Mouse (Mus musculus) liver, embryonic 15.5 days (tissue): ENCODE measurements at regions not wholly inside any gene's neighbourhood (a gene's known extent, or its start where the extent isn't known, plus 50 kb on each side); places are given as distances from the start of the nearest gene placed in this dataset.

Source experiments
- ATAC-seq: fragments of 200-750 bp; cut with Nextera tagmentation; 2 replicates; pipeline ENCODE4 v1.8.0; 2017; ENCODE audit warnings: moderate number of reproducible peaks, mild to moderate bottlenecking, moderate library complexity; ENCODE audit not compliant: insufficient read depth
- H3K27ac ChIP-seq: fragments of 300-500 bp; sonication (generic); replicated peaks from 2 replicates; pipeline ENCODE4 v1.5.1; 2015; ENCODE audit warnings: mild to moderate bottlenecking, inconsistent platforms
- H3K27me3 ChIP-seq: fragments of 300-500 bp; sonication (generic); 2 replicates; pipeline ENCODE4 v1.6.1; 2015; ENCODE audit warnings: mild to moderate bottlenecking, inconsistent platforms
- H3K36me3 ChIP-seq: fragments of 300-500 bp; sonication (generic); replicated peaks from 2 replicates; pipeline ENCODE4 v1.6.1; 2015; ENCODE audit warnings: moderate library complexity, mild to moderate bottlenecking, inconsistent platforms
- H3K4me1 ChIP-seq: fragments of 300-500 bp; sonication (generic); replicated peaks from 2 replicates; pipeline ENCODE4 v1.6.1; 2015; ENCODE audit warnings: inconsistent platforms
- H3K4me2 ChIP-seq: fragments of 300-500 bp; sonication (generic); 2 replicates; pipeline ENCODE4 v1.6.1; 2015; ENCODE audit warnings: moderate library complexity, mild to moderate bottlenecking, inconsistent platforms
- H3K4me3 ChIP-seq: fragments of 300-500 bp; sonication (generic); replicated peaks from 2 replicates; pipeline ENCODE4 v1.5.1; 2015; ENCODE audit warnings: mild to moderate bottlenecking, inconsistent platforms
- H3K9ac ChIP-seq: fragments of 300-500 bp; sonication (generic); 2 replicates; pipeline ENCODE4 v1.6.1; 2015; ENCODE audit warnings: moderate library complexity, mild to moderate bottlenecking, inconsistent platforms
- H3K9me3 ChIP-seq: fragments of 300-500 bp; sonication (generic); replicated peaks from 2 replicates; pipeline ENCODE4 v1.6.1; 2016; ENCODE audit warnings: inconsistent platforms
- WGBS: fragments of 180-500 bp; shearing (Covaris S2); methylation state at CpG from one replicate; pipeline ENCODE4 v1.1.7; 2015; ENCODE audit warnings: mixed read lengths; ENCODE audit not compliant: insufficient replicate concordance; 5-methylcytosine and 5-hydroxymethylcytosine counted together

DNA sequence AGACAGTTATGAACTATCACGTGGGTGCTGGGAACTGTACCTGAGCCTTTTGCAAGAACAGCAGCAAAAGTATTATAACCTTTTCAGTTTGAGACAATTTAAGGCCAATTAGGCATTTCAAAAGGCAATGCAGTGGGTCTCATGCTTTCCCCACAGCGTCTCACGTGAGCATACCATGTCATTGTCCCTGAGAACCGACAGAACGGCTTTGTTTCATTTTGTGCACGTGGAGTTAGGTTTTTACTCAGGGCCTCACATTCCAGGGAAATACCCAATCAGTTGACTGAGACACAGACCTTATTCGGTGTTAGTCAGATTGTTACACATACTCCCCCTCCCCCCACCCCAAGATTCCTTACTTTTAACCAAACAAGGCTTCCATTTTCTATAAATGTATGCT is 86.0 kb upstream of the Ptch1 start:
- Histone ChIP-seq H3K27ac (no peak overlapping the region), H3K4me1 (no peaks in the 10 kb centered on the region), H3K4me3 (no peak overlapping the region), H3K9me3 (no peaks in the 10 kb centered on the region), H3K4me2 (no peak overlapping the region), H3K9ac (no peak overlapping the region), H3K36me3 (no peaks in the 10 kb centered on the region), H3K27me3 (no peaks in the 10 kb centered on the region)
- no peak for ATAC-seq
- WGBS: 74% methylated on average over 7 of the region's 7 CpGs

DNA sequence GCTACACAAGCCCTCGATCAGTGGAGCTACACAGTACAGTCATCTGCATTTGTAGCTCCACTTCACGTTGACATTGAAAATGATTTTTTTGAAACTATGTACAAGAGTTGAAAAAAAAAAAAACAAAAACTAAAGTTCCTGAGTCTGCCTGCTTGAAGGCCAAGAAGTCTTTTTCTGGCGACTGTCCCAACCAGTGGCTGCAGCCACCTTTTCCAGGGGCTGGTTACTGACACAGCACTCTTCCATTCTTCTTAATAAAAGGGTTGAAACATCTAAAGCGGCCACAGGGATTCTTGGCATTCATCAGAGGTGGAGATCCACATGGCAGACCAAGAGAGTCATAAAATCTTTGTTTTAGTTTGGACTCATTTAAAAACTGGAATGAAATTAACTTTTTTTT is 87.0 kb upstream of the Ptch1 start:
- H3K4me3 ChIP-seq: no peak overlapping the region
- 63% methylated on average over 4 of the region's 4 CpGs for WGBS
- H3K27ac ChIP-seq: no peak overlapping the region
- H3K4me2 ChIP-seq: no peak overlapping the region
- no peaks in the 10 kb centered on the region for H3K36me3 ChIP-seq
- no peak overlapping the region for H3K9ac ChIP-seq
- no peaks in the 10 kb centered on the region for H3K9me3 ChIP-seq
- no peak for ATAC-seq
- H3K27me3 ChIP-seq: no peaks in the 10 kb centered on the region
- no peaks in the 10 kb centered on the region for H3K4me1 ChIP-seq

DNA sequence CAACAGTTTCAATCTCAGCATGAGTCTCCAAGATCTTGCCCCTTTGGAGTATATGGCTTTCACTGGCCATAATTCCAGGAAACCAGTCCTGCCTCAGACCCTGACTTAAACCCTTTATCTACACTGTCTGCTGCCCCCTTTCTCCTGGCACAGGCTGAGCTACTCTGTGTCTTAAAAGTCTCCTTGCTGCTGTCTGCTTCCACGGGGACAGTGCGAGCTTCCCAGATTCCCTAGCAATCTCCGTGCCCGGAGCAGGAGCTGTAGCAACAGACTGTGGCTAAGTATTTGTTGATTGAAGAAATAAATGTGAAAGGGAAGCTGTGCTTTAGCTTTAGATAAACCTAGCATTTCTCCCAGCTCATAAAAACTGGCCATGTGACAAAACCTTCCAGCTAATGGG is 95.2 kb upstream of the Ptch1 start:
- WGBS: 30% methylated on average over 4 of the region's 4 CpGs
- no peak for ATAC-seq

DNA sequence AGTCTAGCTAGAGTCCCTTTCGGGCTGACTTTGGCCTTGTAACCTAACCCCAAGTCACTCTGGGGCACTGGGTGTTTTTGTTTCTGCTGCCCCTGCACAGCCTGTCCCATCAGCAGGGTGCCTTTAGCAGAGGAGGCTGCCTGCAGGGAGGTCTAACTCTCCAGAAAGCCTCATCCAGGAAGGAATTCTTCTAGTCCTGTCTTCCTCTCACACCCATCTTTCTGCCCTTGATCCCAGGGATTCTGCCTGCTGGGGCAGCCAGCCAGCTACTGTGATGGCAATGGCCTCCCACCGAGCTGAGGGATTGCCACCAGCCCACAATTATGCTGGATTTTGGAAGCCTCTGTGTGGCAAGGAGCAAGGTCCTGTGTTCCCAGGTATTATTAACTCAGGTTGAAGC is 95.6 kb upstream of the Ptch1 start:
- Histone ChIP-seq H3K36me3 (no peaks in the 10 kb centered on the region), H3K27ac (no peak overlapping the region), H3K4me3 (no peak overlapping the region), H3K9me3 (no peaks in the 10 kb centered on the region), H3K9ac (no peak overlapping the region), H3K27me3 (no peaks in the 10 kb centered on the region), H3K4me2 (no peak overlapping the region), H3K4me1 (no peaks in the 10 kb centered on the region)
- no peak for ATAC-seq
- WGBS: 27% methylated on average over 2 of the region's 2 CpGs

More for the DNA sequence above, 95.2 kb upstream of the Ptch1 start:
- Histone ChIP-seq H3K4me2 (no peak overlapping the region), H3K27ac (no peak overlapping the region), H3K4me3 (no peak overlapping the region), H3K4me1 (no peaks in the 10 kb centered on the region), H3K9me3 (no peaks in the 10 kb centered on the region), H3K9ac (no peak overlapping the region), H3K27me3 (no peaks in the 10 kb centered on the region), H3K36me3 (no peaks in the 10 kb centered on the region)

DNA sequence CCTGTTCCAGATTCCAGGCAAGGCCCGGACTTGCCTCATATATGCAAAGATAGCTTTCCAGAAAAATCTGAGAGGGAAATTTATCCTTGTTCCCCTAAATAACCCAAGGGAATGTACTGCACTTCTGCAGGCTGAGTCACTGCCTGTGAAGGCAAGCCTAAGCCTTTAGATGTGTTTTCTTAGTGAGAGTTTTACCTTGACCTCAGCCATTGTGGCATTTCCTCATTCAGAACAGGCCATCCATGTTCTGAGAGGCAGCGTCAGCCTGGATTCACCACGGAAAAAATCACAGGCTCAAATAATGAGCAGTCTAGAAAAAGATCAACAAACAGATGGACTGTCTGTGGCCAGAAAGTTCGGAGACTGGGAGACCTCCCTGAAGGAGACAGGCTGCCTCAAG is 99.0 kb upstream of the Ptch1 start:
- WGBS: 41% methylated on average over 4 of the region's 4 CpGs
- Histone ChIP-seq H3K4me1 (no peaks in the 10 kb centered on the region), H3K27me3 (no peaks in the 10 kb centered on the region), H3K27ac (no peak overlapping the region), H3K4me2 (no peak overlapping the region), H3K9ac (no peak overlapping the region), H3K4me3 (no peak overlapping the region), H3K36me3 (no peaks in the 10 kb centered on the region), H3K9me3 (no peaks in the 10 kb centered on the region)
- ATAC-seq: no peak

DNA sequence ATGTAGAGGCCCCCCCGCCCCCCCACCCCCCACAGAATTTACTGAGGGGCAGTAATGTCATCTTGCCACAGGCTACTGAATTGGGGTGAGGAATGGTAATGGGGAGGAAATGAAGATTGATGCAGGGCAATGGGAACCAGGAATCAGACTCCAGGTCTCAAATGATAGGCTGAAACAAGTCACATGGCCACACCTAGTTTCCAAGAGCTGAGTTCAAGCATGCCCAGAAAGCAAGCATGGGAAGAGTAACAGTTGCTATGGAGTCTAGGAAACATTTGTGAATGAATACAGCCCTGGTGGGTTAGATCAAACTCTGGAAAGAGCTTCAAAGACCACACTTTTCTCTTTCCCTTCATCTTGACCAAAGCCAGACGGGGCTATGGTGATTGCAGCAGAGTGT is 104.3 kb upstream of the Ptch1 start:
- WGBS: 37% methylated on average over 2 of the region's 2 CpGs
- no peaks in the 10 kb centered on the region for H3K4me1 ChIP-seq
- no peaks in the 10 kb centered on the region for H3K27me3 ChIP-seq
- no peaks in the 10 kb centered on the region for H3K36me3 ChIP-seq
- H3K4me2 ChIP-seq: no peak overlapping the region
- H3K27ac ChIP-seq: no peak overlapping the region
- H3K9me3 ChIP-seq: no peaks in the 10 kb centered on the region
- ATAC-seq: no peak
- no peak overlapping the region for H3K4me3 ChIP-seq
- H3K9ac ChIP-seq: no peak overlapping the region

DNA sequence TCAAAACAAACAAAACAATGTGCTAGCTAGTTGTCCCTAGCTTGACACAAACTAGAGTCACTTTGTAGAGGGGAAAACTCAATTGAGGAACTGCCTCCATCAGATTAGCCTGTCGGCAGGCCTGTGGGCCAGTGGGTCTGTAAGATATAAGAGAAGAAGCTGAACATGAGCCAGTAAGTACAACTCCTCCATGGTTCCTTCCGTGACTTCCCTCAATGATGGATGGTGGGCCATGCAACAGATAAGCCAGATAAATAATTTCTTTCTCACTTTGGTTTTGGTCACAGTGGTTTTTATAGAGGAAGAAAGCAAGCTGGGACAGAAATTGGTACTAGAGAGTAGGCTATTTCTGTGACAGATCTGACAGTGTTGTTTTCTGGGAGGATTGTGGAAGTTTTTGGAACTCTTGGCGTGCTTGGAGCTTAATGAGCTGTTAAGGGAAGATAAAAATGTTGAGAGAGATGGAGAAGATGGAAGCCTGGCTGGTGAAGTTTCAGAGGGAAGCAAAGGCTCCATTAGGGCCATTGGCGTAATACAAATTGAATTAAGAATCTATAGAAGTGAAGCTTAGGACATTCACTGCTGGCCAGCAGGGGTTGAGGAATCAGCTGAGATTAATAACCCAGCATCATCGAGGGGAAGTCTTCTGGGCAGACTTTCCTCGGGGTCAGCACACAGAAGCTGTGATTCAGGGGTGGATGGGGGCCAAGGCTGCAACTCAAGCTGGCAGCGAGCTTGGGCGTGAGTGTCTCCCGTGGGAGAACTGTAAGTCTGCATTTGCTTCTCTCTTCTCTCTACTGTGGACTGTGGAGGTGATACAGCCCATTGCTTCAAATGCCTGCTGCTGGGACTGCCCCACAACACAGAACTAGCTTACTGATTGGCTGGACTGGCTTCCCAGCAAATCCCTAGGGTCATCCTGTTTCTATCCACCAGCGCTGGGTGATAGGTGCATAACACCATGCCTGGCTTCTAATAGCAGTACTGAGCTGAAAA is 105.2 kb upstream of the Ptch1 start:
- Histone ChIP-seq H3K9me3 (no peaks in the 10 kb centered on the region), H3K9ac (no peak overlapping the region), H3K4me3 (no peak overlapping the region), H3K4me2 (no peak overlapping the region), H3K4me1 (no peaks in the 10 kb centered on the region), H3K36me3 (no peaks in the 10 kb centered on the region), H3K27me3 (no peaks in the 10 kb centered on the region), H3K27ac (no peak overlapping the region)
- no peak for ATAC-seq
- WGBS: 44% methylated on average over 10 of the region's 10 CpGs

DNA sequence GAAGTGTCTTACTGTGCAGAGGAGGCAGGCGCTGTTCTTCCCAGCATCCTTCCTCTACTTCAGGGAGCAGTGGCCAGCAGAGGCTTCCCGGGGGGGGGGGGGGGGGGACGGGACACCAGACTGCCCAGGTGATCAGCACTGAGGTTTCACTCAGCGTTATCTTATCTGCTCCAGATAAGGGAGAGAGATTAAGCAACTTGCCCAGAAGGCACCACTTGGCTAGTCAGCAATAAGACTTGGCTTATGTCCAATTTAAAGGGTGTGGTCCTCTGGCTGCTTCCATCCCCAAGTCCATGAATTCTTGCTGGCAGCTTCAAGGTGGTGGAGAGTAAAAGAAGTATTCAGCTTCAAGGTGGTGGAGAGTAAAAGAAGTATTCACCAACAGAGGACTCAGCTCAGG is 108.9 kb upstream of the Ptch1 start:
- 35% methylated on average over 4 of the region's 4 CpGs for WGBS
- H3K4me1 ChIP-seq: no peaks in the 10 kb centered on the region
- H3K9me3 ChIP-seq: no peaks in the 10 kb centered on the region
- no peaks in the 10 kb centered on the region for H3K27me3 ChIP-seq
- no peak overlapping the region for H3K27ac ChIP-seq
- no peak for ATAC-seq
- no peak overlapping the region for H3K4me3 ChIP-seq
- H3K9ac ChIP-seq: no peak overlapping the region
- no peaks in the 10 kb centered on the region for H3K36me3 ChIP-seq
- no peak overlapping the region for H3K4me2 ChIP-seq

DNA sequence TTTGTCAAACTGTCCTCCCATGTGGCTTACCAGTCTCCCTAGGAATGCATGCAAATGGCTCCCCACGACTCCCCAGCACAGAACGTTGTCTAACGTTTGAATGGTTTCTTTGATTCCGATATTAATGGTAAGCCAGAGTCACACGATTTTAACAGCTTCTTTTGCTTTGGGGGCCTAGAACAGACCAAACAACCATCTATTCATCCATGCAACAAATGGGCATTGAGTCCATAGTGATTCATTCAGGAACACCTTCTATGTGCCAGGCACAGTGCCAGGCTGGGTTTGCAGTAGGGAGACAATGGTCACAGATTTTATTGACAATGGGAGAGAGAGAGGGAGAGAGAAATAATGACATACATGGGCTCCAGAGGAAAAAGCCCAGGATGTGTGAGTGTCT is 118.6 kb upstream of the Ptch1 start:
- ATAC-seq: no peak
- Histone ChIP-seq H3K27me3 (no peaks in the 10 kb centered on the region), H3K36me3 (no peaks in the 10 kb centered on the region), H3K27ac (no peak overlapping the region), H3K4me1 (no peaks in the 10 kb centered on the region), H3K4me3 (no peak overlapping the region), H3K9me3 (no peaks in the 10 kb centered on the region), H3K9ac (no peak overlapping the region), H3K4me2 (no peak overlapping the region)
- 68% methylated on average over 5 of the region's 5 CpGs for WGBS

DNA sequence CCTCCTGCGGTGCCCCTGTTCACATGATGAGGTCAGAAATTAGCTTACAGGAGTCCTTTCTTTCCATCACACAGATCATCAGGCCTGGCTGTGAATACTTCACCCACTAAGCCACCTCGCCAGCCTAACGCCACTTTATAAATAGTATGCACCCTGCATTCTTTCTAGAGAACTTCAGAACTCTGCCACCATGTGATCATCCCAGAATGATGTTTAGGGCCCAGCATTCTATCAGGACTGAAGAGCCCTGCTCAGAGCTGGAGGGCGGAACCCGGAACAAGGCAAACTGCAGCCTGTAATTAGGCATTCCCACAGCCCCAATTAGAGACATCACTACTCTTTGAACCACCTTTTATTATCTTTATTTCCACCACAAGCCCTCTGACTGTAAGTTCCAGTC is 120.2 kb upstream of the Ptch1 start:
- Histone ChIP-seq H3K27me3 (no peaks in the 10 kb centered on the region), H3K9ac (no peak overlapping the region), H3K27ac (no peak overlapping the region), H3K9me3 (no peaks in the 10 kb centered on the region), H3K4me2 (no peak overlapping the region), H3K4me1 (no peaks in the 10 kb centered on the region), H3K4me3 (no peak overlapping the region), H3K36me3 (no peaks in the 10 kb centered on the region)
- WGBS: 67% methylated on average over 5 of the region's 5 CpGs
- ATAC-seq: no peak

DNA sequence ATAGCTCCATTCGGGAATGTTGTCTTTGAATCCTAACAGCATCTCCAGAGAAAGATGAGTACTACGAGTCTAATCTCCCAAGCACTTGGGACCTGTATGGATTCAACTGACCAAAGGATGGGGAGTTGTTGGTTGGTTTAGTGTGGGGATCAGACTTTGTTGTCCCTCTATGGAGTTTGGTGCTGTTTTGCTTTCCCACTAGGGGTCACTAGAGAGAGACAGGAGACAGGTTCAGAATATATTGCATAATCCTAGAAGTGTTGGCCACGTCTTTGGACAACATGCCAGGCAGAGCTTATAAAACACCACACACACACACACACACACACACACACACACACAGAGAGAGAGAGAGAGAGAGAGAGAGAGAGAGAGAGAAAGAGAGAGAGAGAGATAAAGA is 118.6 kb upstream of the Ercc6l2 start:
- H3K9me3 ChIP-seq: no peaks in the 10 kb centered on the region
- ATAC-seq: no peak
- H3K9ac ChIP-seq: no peak overlapping the region
- no peak overlapping the region for H3K4me3 ChIP-seq
- H3K27me3 ChIP-seq: no peaks in the 10 kb centered on the region
- no peaks in the 10 kb centered on the region for H3K36me3 ChIP-seq
- no peak overlapping the region for H3K4me2 ChIP-seq
- no peaks in the 10 kb centered on the region for H3K4me1 ChIP-seq
- H3K27ac ChIP-seq: no peak overlapping the region
- WGBS: 28% methylated on average over 3 of the region's 3 CpGs

DNA sequence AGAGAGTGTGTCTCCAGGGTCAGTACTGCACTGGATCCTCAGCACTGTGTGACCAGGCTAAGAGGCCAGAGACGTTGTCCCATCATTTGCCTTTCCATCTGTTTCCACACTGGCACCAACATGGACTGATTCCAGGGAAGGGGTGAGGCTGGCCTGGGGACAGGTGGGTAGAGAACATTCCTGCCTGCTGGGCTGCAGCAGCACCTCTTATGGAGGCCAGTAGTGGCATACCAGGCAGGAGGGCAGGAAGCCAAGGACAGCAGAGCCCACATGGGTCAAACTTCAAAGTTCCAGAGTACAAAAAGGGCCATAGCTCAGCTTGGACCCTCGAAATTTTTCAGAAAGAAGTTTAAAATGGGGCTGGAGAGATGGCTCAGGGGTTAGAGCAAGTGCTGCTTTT is 115.4 kb upstream of the Ercc6l2 start:
- Histone ChIP-seq H3K27me3 (no peaks in the 10 kb centered on the region), H3K9ac (no peak overlapping the region), H3K36me3 (no peaks in the 10 kb centered on the region), H3K9me3 (no peaks in the 10 kb centered on the region), H3K27ac (no peak overlapping the region), H3K4me2 (no peak overlapping the region), H3K4me1 (peaks cover 4% of the 10 kb centered on the region; the same call in 1 of the 2 replicates), H3K4me3 (no peak overlapping the region)
- 53% methylated on average over 2 of the region's 2 CpGs for WGBS
- no peak for ATAC-seq
